Mouse (Mus musculus): ENCODE data around the gene Fchsd2. TPM values are rescaled to one million over a fixed set of nuclear protein-coding genes. Genes with fewer than 3 reads are reported as not detected.

The Fchsd2 gene
- polyA plus RNA-seq (2015; fragmentation: Nextera tagmentation; extraction: Ambion mirVana): 4.2 and 6.8 TPM in 2 replicates

DNA sequence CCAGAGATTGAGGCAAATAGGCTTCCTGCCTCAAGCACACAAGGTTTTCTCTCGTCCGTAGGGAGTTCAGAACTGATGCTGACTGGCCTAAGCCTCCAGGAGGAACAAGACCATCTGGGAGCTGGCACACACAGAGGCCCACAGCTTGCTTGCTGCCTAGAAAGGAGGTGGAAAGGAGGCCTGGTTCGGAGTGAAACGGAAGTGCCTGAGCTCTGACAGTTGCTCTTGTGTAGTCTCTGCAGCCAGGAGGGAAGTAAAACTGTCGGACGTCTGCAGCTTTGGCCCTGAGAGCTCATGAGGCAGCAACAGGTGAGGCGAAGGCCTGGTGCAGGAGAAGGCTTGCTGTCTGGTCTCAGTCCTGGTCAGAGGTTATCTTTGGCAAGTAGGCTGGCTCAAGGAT is at the start of gene Fchsd2:
TSS of gene Fchsd2 (plus strand) at position 246 of the 400 bp plus-strand sequence.
- H3K36me3 ChIP-seq: no peaks in the 10 kb centered on the region
- H3K27me3 ChIP-seq: no peaks in the 10 kb centered on the region
- no peak for DNase-seq
- peaks cover 51% of the 10 kb centered on the region for H3K4me1 ChIP-seq (replicated peaks)
- peak within 1 kb of the TSS; percentile 59 for H3K27ac ChIP-seq
- 37% methylated on average over 7 of the region's 7 CpGs for WGBS (ENCODE audit: insufficient replicate concordance)
- no peak within 1 kb of the TSS for H3K9ac ChIP-seq
- H3K4me2 ChIP-seq: no peak within 1 kb of the TSS
- no peak within 1 kb of the TSS for H3K4me3 ChIP-seq (replicated peaks)
- H3K9me3 ChIP-seq (replicated peaks): no peaks in the 10 kb centered on the region
- no peak for ATAC-seq (ENCODE audit: low read depth)

DNA sequence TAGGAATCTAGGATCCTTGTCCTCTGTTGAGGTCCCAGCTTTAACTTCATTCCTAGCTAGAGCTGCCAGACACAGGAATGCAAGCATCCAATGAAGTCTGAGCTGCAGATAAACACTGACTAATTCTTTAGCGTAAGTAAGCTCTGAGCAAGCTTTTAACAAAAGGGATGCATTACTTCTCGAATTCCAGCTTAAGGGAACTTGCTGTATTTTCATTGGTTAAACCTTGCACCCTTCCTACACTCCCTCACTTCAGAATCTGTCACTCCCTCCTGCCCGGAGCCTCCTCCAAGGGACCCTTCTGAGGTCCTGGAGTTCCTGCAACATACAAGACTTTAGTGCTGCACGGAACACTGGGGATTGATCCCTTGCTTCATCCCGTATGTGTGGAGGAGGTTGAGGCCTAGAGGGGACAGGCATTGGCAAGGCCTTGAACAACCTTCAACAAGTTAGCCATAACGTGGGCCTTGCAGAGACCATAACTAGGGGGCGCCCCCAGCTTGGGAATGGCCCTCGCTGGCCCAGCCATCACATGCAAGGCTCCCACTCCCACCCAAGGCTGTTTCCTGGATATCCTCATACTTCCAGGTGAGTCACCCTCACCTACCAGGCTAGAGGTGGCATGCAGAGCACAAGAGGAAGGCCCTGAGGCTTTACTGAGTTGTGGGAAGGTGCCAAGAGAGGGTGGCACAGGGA is 48.7 kb upstream of the Fchsd2 start:
- no peaks in the 10 kb centered on the region for H3K36me3 ChIP-seq
- H3K4me3 ChIP-seq (replicated peaks): no peak overlapping the region
- no peak overlapping the region for H3K9ac ChIP-seq
- no peak overlapping the region for H3K27ac ChIP-seq
- WGBS (ENCODE audit: insufficient replicate concordance): 58% methylated on average over 8 of the region's 8 CpGs
- ATAC-seq (ENCODE audit: low read depth): no peak
- H3K9me3 ChIP-seq (replicated peaks): no peaks in the 10 kb centered on the region
- no peaks in the 10 kb centered on the region for H3K27me3 ChIP-seq
- no peak overlapping the region for H3K4me2 ChIP-seq
- peaks cover 21% of the 10 kb centered on the region for H3K4me1 ChIP-seq (replicated peaks)
- no peak for DNase-seq

DNA sequence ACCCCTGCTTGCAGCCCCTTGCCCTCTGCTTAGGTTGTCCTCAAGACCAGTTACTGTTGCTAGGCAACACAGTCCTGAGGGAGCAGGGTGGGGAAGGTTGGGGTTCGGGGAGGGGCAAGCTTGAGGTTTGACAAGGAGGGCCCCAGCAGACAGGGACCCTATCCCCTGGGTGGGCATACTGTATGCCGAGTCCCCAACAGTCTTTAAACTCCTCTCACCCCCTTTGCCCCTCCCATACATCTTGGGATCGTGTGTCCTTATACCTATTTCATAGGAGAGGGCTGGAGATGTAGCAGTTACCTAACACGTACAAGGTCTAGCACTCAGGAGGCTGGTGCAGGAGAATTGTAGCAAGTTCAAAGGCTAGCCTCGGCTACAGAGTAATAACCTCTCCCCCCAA is 44.4 kb upstream of the Fchsd2 start:
- WGBS (ENCODE audit: insufficient replicate concordance): 54% methylated on average over 5 of the region's 5 CpGs

DNA sequence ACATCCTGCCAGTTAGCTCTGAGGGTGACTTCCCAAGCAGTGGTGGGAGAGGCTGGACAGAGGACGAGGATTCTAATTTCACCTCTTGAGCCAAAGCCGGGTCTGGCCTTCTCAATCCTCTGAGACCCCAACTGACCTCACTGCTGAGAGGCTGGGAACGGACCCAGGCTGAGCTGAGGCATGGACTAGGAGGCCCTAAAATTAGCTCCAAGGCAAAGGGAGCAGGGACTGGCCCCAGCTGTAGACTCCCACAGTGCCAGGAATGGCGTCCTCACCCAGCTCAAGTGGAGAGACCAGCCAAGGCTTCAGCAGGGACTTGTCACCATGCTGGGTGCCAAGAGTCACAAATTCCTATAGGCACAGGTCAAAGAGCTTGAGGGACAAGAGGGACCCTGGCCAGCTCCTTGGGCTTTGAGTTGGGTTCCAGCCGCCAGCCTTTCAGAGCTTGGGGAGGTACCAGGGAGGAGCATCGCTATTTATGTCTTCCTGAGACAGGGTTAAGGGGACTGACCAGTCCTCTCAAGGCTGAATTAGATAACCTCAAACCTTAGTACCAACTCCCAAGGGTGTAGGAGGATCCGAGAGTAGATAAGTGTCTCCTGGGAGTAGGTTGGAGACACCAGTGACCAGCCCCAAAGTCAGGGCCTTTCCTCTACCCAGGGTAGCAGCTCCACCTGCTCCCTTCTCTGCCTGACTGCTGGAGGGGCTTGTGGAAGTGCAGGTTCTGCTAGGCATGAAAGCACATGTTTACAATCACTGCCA is 43.2 kb upstream of the Fchsd2 start:
- H3K27me3 ChIP-seq: no peaks in the 10 kb centered on the region
- DNase-seq (no peak), ATAC-seq (ENCODE audit: low read depth) (no peak)
- H3K27ac ChIP-seq: no peak overlapping the region
- 69% methylated on average over 7 of the region's 7 CpGs for WGBS (ENCODE audit: insufficient replicate concordance)
- no peaks in the 10 kb centered on the region for H3K9me3 ChIP-seq (replicated peaks)
- H3K9ac ChIP-seq: no peak overlapping the region
- H3K4me2 ChIP-seq: no peak overlapping the region
- H3K36me3 ChIP-seq: no peaks in the 10 kb centered on the region
- H3K4me1 ChIP-seq (replicated peaks): no peaks in the 10 kb centered on the region
- no peak overlapping the region for H3K4me3 ChIP-seq (replicated peaks)

More for the DNA sequence above, 44.4 kb upstream of the Fchsd2 start:
- no peaks in the 10 kb centered on the region for H3K4me1 ChIP-seq (replicated peaks)
- H3K4me3 ChIP-seq (replicated peaks): no peak overlapping the region
- no peak for DNase-seq
- no peaks in the 10 kb centered on the region for H3K36me3 ChIP-seq
- no peaks in the 10 kb centered on the region for H3K9me3 ChIP-seq (replicated peaks)
- H3K27me3 ChIP-seq: no peaks in the 10 kb centered on the region
- no peak overlapping the region for H3K4me2 ChIP-seq
- ATAC-seq (ENCODE audit: low read depth): no peak
- H3K9ac ChIP-seq: no peak overlapping the region
- no peak overlapping the region for H3K27ac ChIP-seq

- H3K27ac ChIP-seq: no peak overlapping the region
- ATAC-seq (ENCODE audit: low read depth): no peak
- no peak overlapping the region for H3K4me2 ChIP-seq
Measured at GRCm38 (mm10) chr7:101050724-101051550, 41.7 kb upstream of the Fchsd2 start.

GRCm38 (mm10) chr7:101051551-101052221 is 41.0 kb upstream of the Fchsd2 start:
- H3K4me1 ChIP-seq (replicated peaks): no peaks in the 10 kb centered on the region
- H3K9me3 ChIP-seq (replicated peaks): no peaks in the 10 kb centered on the region
- ATAC-seq (ENCODE audit: low read depth): 0 out of 2 replicates have a peak, but pooled peaks have one; percentile 36
- no peak overlapping the region for H3K27ac ChIP-seq
- no peak overlapping the region for H3K9ac ChIP-seq
- H3K36me3 ChIP-seq: no peaks in the 10 kb centered on the region
- no peak for DNase-seq
- H3K4me3 ChIP-seq (replicated peaks): no peak overlapping the region
- 14% methylated on average over 11 of the region's 11 CpGs for WGBS (ENCODE audit: insufficient replicate concordance)
- no peak overlapping the region for H3K4me2 ChIP-seq
- H3K27me3 ChIP-seq: no peaks in the 10 kb centered on the region

More at GRCm38 (mm10) chr7:101050724-101051550, 41.7 kb upstream of the Fchsd2 start:
- Histone ChIP-seq H3K9me3 (replicated peaks) (no peaks in the 10 kb centered on the region), H3K4me3 (replicated peaks) (no peak overlapping the region), H3K4me1 (replicated peaks) (no peaks in the 10 kb centered on the region), H3K27me3 (no peaks in the 10 kb centered on the region), H3K9ac (no peak overlapping the region), H3K36me3 (no peaks in the 10 kb centered on the region)
- 35% methylated on average over 13 of the region's 13 CpGs for WGBS (ENCODE audit: insufficient replicate concordance)
- DNase-seq: no peak

- H3K4me1 ChIP-seq (replicated peaks): no peaks in the 10 kb centered on the region
- ATAC-seq (ENCODE audit: low read depth) (no peak), DNase-seq (no peak)
- no peak overlapping the region for H3K4me2 ChIP-seq
- no peaks in the 10 kb centered on the region for H3K36me3 ChIP-seq
- H3K9me3 ChIP-seq (replicated peaks): no peaks in the 10 kb centered on the region
- no peak overlapping the region for H3K27ac ChIP-seq
- no peak overlapping the region for H3K9ac ChIP-seq
- H3K27me3 ChIP-seq: no peaks in the 10 kb centered on the region
- WGBS (ENCODE audit: insufficient replicate concordance): 57% methylated on average over 2 of the region's 2 CpGs
- H3K4me3 ChIP-seq (replicated peaks): no peak overlapping the region
Measured at GRCm38 (mm10) chr7:101053136-101053535, 39.5 kb upstream of the Fchsd2 start.

DNA sequence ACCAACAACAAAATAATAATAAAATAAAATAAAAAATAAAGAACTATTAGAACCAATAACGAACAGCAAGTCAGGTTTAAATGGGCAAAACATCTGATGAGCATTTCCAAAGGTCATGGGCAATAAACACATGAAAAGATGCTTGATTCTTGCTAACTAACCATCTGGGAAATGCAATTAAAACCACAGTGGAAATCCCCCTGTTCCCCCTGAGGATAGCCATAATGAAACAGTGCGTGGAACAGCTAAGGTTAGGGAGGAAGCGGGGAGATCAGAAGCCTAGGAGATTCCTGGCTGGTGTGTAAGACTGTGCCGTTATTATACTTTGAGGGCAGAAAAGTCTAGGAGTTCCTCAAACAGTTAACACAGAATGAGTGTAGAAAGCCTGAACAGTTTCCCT is 35.4 kb upstream of the Fchsd2 start:
- H3K9ac ChIP-seq: no peak overlapping the region
- ATAC-seq (ENCODE audit: low read depth) (no peak), DNase-seq (no peak)
- no peaks in the 10 kb centered on the region for H3K27me3 ChIP-seq
- H3K4me2 ChIP-seq: no peak overlapping the region
- no peaks in the 10 kb centered on the region for H3K36me3 ChIP-seq
- H3K4me3 ChIP-seq (replicated peaks): no peak overlapping the region
- H3K27ac ChIP-seq: no peak overlapping the region
- peaks cover 17% of the 10 kb centered on the region for H3K4me1 ChIP-seq (replicated peaks)
- no peaks in the 10 kb centered on the region for H3K9me3 ChIP-seq (replicated peaks)
- 57% methylated on average over 4 of the region's 4 CpGs for WGBS (ENCODE audit: insufficient replicate concordance)

DNA sequence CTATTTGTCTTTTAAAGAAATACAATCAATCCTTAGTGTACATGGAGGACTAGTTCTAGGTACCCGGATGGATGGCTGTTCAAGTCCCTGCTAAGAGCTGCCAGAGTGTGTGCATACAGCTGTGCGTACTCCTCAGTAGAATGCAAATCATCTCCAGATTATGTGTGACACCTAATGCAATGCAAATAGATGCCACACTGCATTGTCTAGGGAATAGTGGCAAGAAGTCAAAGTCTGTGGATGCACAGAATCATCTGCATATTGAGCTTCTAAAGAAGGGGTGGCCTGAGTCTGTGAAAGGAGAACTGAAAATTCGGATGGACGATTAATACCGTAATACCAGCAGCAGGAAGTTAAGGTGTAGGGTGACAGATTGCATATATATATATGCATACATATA is 33.5 kb upstream of the Fchsd2 start:
- H3K9ac ChIP-seq: no peak overlapping the region
- H3K27ac ChIP-seq: no peak overlapping the region
- DNase-seq: no peak
- H3K4me3 ChIP-seq (replicated peaks): no peak overlapping the region
- H3K27me3 ChIP-seq: no peaks in the 10 kb centered on the region
- no peak overlapping the region for H3K4me2 ChIP-seq
- ATAC-seq (ENCODE audit: low read depth): no peak
- peaks cover 20% of the 10 kb centered on the region for H3K4me1 ChIP-seq (replicated peaks)
- 71% methylated on average over 5 of the region's 5 CpGs for WGBS (ENCODE audit: insufficient replicate concordance)
- no peaks in the 10 kb centered on the region for H3K9me3 ChIP-seq (replicated peaks)
- H3K36me3 ChIP-seq: no peaks in the 10 kb centered on the region

DNA sequence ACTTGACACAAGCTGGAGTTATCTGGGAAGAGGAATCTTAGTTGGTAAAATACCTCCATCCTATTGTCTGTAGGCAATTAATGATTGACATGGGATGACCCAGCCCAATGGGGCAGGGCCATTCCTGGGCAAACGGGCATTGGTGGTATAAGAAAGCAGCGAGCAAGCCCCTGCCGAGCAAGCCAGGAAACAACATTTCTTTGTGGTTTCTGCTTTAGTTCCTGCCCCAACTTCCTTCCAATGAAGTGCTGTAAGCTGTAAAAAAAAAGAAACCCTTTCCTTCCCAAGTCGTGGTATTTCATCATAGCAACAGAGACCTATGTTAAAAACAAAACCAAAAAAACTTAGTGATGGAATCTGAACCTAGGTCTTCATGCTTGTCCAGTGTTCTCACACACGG is 32.2 kb upstream of the Fchsd2 start:
- Histone ChIP-seq H3K27me3 (no peaks in the 10 kb centered on the region), H3K4me3 (replicated peaks) (no peak overlapping the region), H3K9ac (no peak overlapping the region), H3K9me3 (replicated peaks) (no peaks in the 10 kb centered on the region), H3K4me2 (peak overlapping the region; percentile 51), H3K4me1 (replicated peaks) (peaks cover 24% of the 10 kb centered on the region), H3K36me3 (no peaks in the 10 kb centered on the region), H3K27ac (no peak overlapping the region)
- DNase-seq (no peak), ATAC-seq (ENCODE audit: low read depth) (0 out of 2 replicates have a peak, but pooled peaks have one; percentile 25)
- WGBS (ENCODE audit: insufficient replicate concordance): 11% methylated on average over 5 of the region's 5 CpGs

DNA sequence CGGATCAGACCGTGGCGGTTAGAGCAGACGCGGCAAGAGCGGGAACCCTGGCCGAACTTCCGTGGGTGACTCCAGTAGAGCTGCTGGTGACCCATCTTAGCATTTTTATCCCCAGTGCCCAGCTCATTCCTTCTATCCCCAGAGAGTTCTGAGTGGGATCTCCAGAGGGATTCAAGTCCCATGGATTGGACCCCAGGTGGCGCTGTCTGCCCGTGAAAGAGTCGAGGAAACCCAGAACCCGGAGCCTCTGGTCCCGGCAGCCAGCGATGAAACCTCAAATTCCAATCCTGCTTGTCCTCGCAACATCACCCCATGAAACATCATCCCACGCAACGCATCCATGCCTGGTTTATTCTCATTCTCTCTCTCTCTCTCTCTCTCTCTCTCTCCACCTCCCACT is 31.3 kb upstream of the Fchsd2 start:
- DNase-seq (peak; percentile 44), ATAC-seq (ENCODE audit: low read depth) (no peak)
- no peak overlapping the region for H3K27ac ChIP-seq
- H3K4me2 ChIP-seq: peak overlapping the region; percentile 51
- H3K9ac ChIP-seq: 0 out of 2 replicates have a peak overlapping the region, but pooled peaks have one; percentile 19
- WGBS (ENCODE audit: insufficient replicate concordance): 6% methylated on average over 17 of the region's 17 CpGs
- no peaks in the 10 kb centered on the region for H3K9me3 ChIP-seq (replicated peaks)
- H3K4me3 ChIP-seq (replicated peaks): peak overlapping the region; percentile 19; the same call in 1 of the 2 replicates
- H3K4me1 ChIP-seq (replicated peaks): peaks cover 32% of the 10 kb centered on the region
- H3K27me3 ChIP-seq: no peaks in the 10 kb centered on the region
- H3K36me3 ChIP-seq: no peaks in the 10 kb centered on the region
